Mouse (Mus musculus) gastrocnemius, adult 8-10 months (tissue): Measurements from ENCODE around the gene Slc31a2. TPM values are rescaled to one million over a fixed set of nuclear protein-coding genes. Genes with fewer than 3 reads are reported as not detected.

Source experiments
- DNase-seq, 2 experiments: peaks; one replicate each; pipeline ENCODE4 v3.0.0; 2022; ENCODE audit warnings: low spot score in 2 of 2
- total RNA-seq, 4 experiments: library from RNA; stranded (reverse); gene quantifications; 2 replicates each; pipeline ENCODE4 v1.2.4; 2022

The Slc31a2 gene
- total RNA-seq, 4 experiments from 2014 or later, result 4.9 to 6.7 (median 5.4) TPM

DNA sequence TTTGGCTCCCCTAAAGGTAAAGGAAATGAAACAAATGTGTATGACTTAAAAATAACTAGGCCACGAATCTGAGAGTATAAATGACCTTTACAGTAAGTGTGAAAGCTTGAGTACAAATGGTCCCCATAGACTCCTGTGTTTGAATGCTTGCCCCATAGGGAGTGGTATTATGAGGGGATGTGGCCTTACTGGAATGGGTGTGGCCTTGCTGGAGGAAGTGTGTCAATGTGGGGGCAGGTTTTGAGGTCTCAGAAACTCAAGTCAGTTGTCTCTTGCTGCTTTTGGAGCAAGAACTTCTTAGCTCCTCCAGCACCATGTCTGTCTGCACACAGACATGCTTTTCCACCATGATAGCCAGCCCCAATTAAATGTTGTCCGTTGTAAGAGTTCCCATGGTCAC, 54.1 kb downstream of the Slc31a2 start:
- DNase-seq, result no peak

DNA sequence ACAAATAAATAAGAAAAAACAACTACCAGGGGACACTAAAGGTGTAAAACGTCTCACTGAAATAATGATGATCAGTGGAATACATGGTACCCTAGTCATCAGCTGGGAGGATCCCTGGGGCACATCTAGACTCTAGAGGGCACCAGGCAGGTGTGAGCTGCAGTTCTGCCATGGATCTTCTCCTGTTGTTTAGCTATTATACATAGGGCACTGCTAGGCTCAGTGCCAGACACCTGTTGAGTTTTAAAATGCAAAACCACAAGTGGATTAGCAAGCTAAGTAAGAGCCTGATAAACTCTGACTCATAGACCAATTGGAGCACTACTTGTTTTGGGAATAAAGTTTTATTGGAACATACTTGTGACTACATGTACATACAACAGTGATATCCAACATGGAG, 55.9 kb downstream of the Slc31a2 start:
- no peak for DNase-seq

DNA sequence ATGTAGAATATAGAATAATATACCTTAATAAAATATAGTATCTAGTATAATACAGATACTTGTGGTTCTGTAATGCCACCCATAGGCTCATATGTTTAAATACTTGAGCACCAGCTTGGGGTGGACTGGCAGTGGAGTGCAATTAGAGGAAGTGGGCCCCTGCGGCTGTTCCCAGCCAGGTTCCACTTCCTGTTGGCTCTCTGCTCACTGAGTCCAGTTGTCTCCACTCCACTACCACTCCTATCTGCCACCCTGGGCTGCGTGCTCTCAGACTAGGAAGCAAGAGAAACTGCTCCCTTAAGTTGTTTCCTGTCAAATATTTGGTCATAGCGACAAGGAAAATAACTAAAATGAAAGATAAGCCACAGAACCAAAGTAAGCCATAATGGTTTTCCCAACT, 60.3 kb downstream of the Slc31a2 start:
- no peak for DNase-seq

DNA sequence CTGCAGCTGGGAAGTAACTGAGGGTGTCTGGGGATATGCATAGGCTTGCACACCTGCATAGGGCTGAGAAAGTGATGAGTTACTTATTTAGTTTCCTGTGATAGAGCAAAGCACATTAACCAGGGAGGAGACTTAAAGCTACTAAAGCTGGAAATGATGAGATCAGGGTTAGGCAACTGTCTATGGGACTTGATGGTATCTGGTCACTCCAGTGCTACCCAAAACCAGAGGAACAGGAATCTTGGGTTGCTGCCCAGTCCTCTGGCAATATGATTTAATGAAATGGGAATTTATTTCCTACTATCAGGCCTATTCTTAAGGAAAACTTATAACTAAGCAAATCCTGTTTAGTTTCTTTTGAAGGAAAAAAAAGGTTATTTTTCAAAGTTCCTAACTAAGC, 63.7 kb downstream of the Slc31a2 start:
- no peak for DNase-seq

DNA sequence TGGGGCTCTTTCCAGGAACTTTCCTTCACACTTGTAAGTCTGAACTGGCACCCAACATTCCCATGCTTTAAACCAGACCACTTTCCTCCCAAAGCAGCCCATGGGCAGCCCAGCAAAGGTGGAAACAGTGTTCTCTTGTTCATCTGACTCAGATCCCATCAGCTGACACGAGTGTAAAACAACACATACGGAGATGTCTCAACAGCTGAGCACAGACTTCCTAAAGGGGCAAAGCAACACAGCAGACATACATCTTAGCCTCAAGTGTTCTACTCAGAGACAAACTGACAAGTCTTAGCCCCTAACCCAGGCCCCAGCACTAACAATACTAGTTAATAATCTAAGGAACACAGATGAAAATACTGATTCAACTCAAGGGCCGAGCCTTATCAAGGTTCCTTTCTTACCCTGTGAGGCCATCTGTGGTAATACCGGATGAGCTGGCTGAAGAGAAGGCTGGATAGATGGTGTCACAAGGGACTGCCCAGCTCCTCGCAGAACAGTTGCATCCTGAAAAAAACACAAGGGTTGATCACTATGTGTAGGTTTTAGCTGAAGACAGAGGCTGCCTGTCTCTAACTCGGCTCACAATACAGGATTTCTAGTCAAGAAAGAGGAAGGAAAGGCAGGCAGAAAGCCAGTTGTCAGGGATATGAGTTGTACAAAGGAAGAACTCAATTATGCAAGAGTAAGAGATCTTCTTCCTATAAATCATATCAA, 66.7 kb downstream of the Slc31a2 start:
- DNase-seq, result no peak

DNA sequence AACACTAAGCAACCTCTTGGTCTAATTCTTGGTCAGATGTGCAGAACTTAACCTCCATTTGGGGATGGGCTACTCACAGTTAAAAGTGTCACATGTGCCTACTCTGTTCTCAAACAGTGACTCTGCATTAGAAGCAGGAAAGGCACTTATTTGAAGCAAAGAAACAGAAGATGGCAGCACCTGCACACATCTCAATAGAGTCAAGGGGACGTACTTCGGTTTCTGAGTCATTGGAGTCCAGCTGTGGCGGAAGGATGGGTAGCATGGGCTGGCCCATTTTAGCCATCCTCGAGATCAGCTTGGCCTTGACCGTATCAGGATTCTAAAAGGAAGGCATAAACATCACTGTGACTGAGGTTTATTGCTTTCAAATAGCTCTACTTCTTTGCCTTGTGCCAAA, 69.6 kb downstream of the Slc31a2 start:
- no peak for DNase-seq

DNA sequence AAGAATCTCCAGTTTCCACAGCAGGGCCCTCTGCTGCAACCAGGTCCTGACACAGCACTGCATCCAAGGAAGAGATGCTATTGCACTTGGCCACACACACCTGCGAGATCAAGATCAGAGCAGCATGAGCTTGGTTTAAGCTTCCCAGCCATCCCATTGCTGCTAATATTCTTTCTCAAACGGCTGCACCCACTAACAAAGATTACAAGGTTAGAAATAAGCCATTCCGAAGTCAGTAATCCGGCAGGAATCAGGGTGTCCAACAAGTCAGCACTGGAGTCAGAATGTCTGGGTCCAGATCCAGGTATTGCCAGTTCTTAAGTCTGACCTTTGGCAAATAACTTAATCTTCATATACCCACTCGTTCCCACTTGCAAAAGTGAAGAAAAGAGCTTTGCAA, 76.2 kb downstream of the Slc31a2 start:
- no peak for DNase-seq

DNA sequence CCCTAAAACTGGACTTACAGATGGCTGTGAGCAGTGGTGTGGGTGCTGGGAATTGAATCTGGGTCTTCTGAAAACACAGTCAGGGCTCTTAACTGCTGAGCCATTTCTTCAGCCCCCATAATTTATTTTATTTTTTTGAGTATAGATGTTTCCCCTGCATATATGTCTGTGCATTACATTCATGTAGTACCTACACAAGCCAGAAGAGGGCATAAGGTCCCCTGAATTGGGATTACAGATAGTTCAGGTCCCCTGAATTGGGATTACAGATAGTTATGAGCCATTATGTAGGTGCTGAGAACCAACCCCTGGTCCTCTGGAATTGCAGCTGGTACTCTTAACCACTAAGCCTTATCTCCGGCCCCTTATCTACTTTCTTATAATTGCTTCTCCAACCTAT, 81.6 kb downstream of the Slc31a2 start:
- no peak for DNase-seq

DNA sequence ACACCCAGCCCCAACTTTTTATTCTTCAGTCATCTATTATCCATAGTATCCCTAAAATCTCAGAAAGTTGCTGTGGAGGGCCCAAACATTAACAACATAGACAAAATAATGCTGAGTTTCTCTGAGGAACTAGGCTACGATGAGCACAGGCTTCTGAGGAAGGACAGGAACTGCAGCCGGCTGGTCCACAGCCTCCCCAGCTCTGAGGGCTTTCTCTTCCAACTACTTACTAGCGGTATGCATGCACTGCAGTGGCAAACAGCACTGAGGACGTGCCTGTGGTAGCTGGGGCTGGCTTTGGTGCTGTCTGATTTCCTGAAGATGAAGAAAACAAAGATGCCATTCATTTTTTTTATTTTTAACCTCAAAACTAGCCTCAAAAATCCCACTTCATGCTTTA, 83.5 kb downstream of the Slc31a2 start:
- DNase-seq, result no peak

DNA sequence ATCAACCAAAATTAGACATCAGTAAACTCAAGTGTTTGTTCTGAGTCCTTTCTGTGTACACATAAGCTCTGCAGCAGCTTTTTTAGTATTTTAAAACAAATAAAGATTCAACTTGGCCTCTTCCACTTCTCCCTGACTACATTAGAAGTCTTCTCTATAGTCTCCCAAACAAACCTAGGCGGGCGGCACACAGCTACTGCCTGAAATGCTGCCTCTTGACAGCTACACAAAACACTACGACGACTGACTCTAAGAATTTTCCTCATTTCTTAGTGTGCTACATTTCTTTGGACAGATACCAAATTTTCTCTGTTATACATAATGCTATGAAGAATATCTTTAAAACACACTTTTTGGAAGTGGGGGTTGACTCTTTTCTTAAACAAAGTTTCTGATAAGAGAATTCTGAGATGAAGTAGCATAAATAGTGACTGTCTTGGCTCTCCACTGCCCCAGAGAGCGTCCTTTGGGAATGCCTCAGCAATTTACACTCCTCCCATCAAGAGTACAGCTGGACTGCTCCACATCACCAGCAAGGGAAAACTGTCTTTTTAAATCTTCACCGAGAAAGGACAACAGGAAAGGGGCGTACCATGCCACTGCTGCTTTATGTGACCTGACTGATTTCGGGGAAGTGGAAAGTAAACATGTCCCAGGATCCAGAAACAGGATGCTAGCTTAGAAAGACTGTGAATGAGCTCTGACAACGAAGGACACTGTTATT, 85.4 kb downstream of the Slc31a2 start:
- no peak for DNase-seq

Other genes with a start within 250 kb of the Slc31a2 start
- gene Mup20, start 208.4 kb upstream of the Slc31a2 start, total RNA-seq, result not detected
- gene Mup3, start 175.2 kb upstream of the Slc31a2 start, total RNA-seq, result not detected
- gene Mup21, start 111.7 kb upstream of the Slc31a2 start, total RNA-seq, result not detected
- gene Zfp37, start 31.5 kb upstream of the Slc31a2 start, total RNA-seq, result 1 to 10 TPM in 2 of 4 experiments, under 1 TPM in 2; 0.56 to 1.1 (median 0.97) TPM
- 10 to 100 TPM; 10.0 to 12.0 (median 10.8) TPM for gene Fkbp15, start 98.0 kb downstream of the Slc31a2 start, total RNA-seq
- 1 to 10 TPM; 7.6 to 9.7 (median 8.5) TPM for gene Slc31a1, start 98.2 kb downstream of the Slc31a2 start, total RNA-seq
- 10 to 100 TPM; 51.7 to 57.0 (median 54.6) TPM for gene Cdc26, start 146.1 kb downstream of the Slc31a2 start, total RNA-seq
- gene Prpf4, start 146.2 kb downstream of the Slc31a2 start, total RNA-seq, result 10 to 100 TPM; 16.9 to 18.2 (median 17.4) TPM
- not detected for gene Rnf183, start 172.7 kb downstream of the Slc31a2 start, total RNA-seq
- under 1 TPM; 0.13 to 0.72 (median 0.45) TPM for gene Wdr31, start 208.3 kb downstream of the Slc31a2 start, total RNA-seq
- not detected for gene Bspry, start 217.5 kb downstream of the Slc31a2 start, total RNA-seq
- gene Hdhd3, start 240.9 kb downstream of the Slc31a2 start, total RNA-seq, result 1 to 10 TPM in 3 of 4 experiments, under 1 TPM in 1; 0.40 to 1.8 (median 1.3) TPM